Mouse (Mus musculus) spleen, adult 2 months (tissue): Measurements from ENCODE around the gene Slc6a5.

Experiments used
- CTCF ChIP-seq: fragments of 200-500 bp; IDR thresholded peaks from 2 replicates; pipeline ENCODE4 v1.5.1; 2011; ENCODE audit warnings: mild to moderate bottlenecking, inconsistent platforms; ENCODE audit not compliant: insufficient read depth, insufficient read length, insufficient replicate concordance; ENCODE audit errors: extremely low read depth
- POLR2A ChIP-seq: fragments of 200-500 bp; IDR thresholded peaks from 2 replicates; pipeline ENCODE4 v1.6.1; 2011; ENCODE audit warnings: low read depth, low read length, inconsistent platforms

- TF ChIP-seq POLR2A (no peak), CTCF (no peak)
Measured at GRCm38 (mm10) chr7:49981511-49982227, 71.7 kb downstream of the Slc6a5 start.
